Mouse (Mus musculus): ENCODE measurements at regions not wholly inside any gene's neighbourhood (a gene's known extent, or its start where the extent isn't known, plus 50 kb on each side); places are given as distances from the start of the nearest gene placed in this dataset.

- H3K27ac ChIP-seq (ENCODE audit: control insufficient read depth, low read depth, low read length) = no peak overlapping the region
- H3K79me2 ChIP-seq (ENCODE audit: control insufficient read depth, insufficient read depth, low read length, poor library complexity) = no peaks in the 10 kb centered on the region
- H3K9me3 ChIP-seq (replicated peaks; ENCODE audit: insufficient read depth, low read length) = no peaks in the 10 kb centered on the region
- TF ChIP-seq POLR2AphosphoS5 (IDR thresholded peaks at IDR 0.05; ENCODE audit: borderline replicate concordance, low read depth, low read length) (no peak), RAD21 (IDR thresholded peaks at IDR 0.05; ENCODE audit: low read depth, low read length) (peak; percentile 18), CTCF (IDR thresholded peaks at IDR 0.05 in 2 of 3, conservative IDR thresholded peaks at IDR 0.05 in 1 of 3; ENCODE audit: control insufficient read depth in 1 of 3, insufficient read depth in 1 of 3, low read depth in 2 of 3, low read length in 3 of 3, poor library complexity in 1 of 3, severe bottlenecking in 1 of 3) (peak; percentile 12 to 23 (median 22); a peak in 4 of 6 replicates)
- H3K36me3 ChIP-seq (ENCODE audit: control insufficient read depth in 1 of 2, insufficient read depth in 2 of 2, low read length in 2 of 2) = no peaks in the 10 kb centered on the region
- H3K27me3 ChIP-seq (ENCODE audit: control insufficient read depth in 1 of 2, insufficient read depth in 2 of 2, low read length in 2 of 2) = no peaks in the 10 kb centered on the region
- no peak overlapping the region for H3K9ac ChIP-seq (ENCODE audit: control insufficient read depth, low read depth, low read length, poor library complexity, severe bottlenecking)
- no peak overlapping the region for H3K4me3 ChIP-seq (ENCODE audit: control insufficient read depth in 1 of 2, insufficient read depth in 1 of 2, low read depth in 2 of 2, low read length in 2 of 2)
- no peaks in the 10 kb centered on the region for H3K4me1 ChIP-seq (ENCODE audit: control insufficient read depth in 1 of 2, insufficient read depth in 2 of 2, low read length in 2 of 2)
- DNase-seq (ENCODE audit: low read depth, low spot score) = peak; percentile 3
Observed at GRCm38 (mm10) chr6:147810710-147811109, 236.3 kb upstream of the Far2 start.

- TF ChIP-seq SIN3A (IDR thresholded peaks at IDR 0.05; ENCODE audit: low read length) = no peak
- no peak overlapping the region for H3K4me3 ChIP-seq (ENCODE audit: control insufficient read depth in 1 of 2, insufficient read depth in 1 of 2, low read depth in 2 of 2, low read length in 2 of 2)
- DNase-seq (ENCODE audit: low read depth, low spot score) = no peak
- H3K4me1 ChIP-seq (ENCODE audit: control insufficient read depth in 1 of 2, insufficient read depth in 2 of 2, low read length in 2 of 2) = no peaks in the 10 kb centered on the region
- no peaks in the 10 kb centered on the region for H3K36me3 ChIP-seq (ENCODE audit: control insufficient read depth in 1 of 2, insufficient read depth in 2 of 2, low read length in 2 of 2)
- no peaks in the 10 kb centered on the region for H3K9me3 ChIP-seq (replicated peaks; ENCODE audit: insufficient read depth, low read length)
- no peak overlapping the region for H3K9ac ChIP-seq (ENCODE audit: control insufficient read depth, low read depth, low read length, poor library complexity, severe bottlenecking)
- H3K27me3 ChIP-seq (ENCODE audit: control insufficient read depth in 1 of 2, insufficient read depth in 2 of 2, low read length in 2 of 2) = no peaks in the 10 kb centered on the region
- H3K79me2 ChIP-seq (ENCODE audit: control insufficient read depth, insufficient read depth, low read length, poor library complexity) = no peaks in the 10 kb centered on the region
- H3K27ac ChIP-seq (ENCODE audit: control insufficient read depth, low read depth, low read length) = no peak overlapping the region
Observed at GRCm38 (mm10) chr6:147816861-147817260, 230.2 kb upstream of the Far2 start.

GRCm38 (mm10) chr6:147817262-147817661 is 229.8 kb upstream of the Far2 start:
- H3K9ac ChIP-seq (ENCODE audit: control insufficient read depth, low read depth, low read length, poor library complexity, severe bottlenecking) = no peak overlapping the region
- no peak overlapping the region for H3K4me3 ChIP-seq (ENCODE audit: control insufficient read depth in 1 of 2, insufficient read depth in 1 of 2, low read depth in 2 of 2, low read length in 2 of 2)
- H3K27ac ChIP-seq (ENCODE audit: control insufficient read depth, low read depth, low read length) = no peak overlapping the region
- TF ChIP-seq MEF2A (IDR thresholded peaks at IDR 0.05; ENCODE audit: extremely low read depth, insufficient replicate concordance, low read depth, low read length, poor library complexity, severe bottlenecking) (no peak), ZC3H11A (IDR thresholded peaks at IDR 0.05; ENCODE audit: low read depth, low read length) (no peak)
- H3K79me2 ChIP-seq (ENCODE audit: control insufficient read depth, insufficient read depth, low read length, poor library complexity) = no peaks in the 10 kb centered on the region
- no peak for DNase-seq (ENCODE audit: low read depth, low spot score)
- no peaks in the 10 kb centered on the region for H3K36me3 ChIP-seq (ENCODE audit: control insufficient read depth in 1 of 2, insufficient read depth in 2 of 2, low read length in 2 of 2)
- no peaks in the 10 kb centered on the region for H3K9me3 ChIP-seq (replicated peaks; ENCODE audit: insufficient read depth, low read length)
- no peaks in the 10 kb centered on the region for H3K4me1 ChIP-seq (ENCODE audit: control insufficient read depth in 1 of 2, insufficient read depth in 2 of 2, low read length in 2 of 2)
- no peaks in the 10 kb centered on the region for H3K27me3 ChIP-seq (ENCODE audit: control insufficient read depth in 1 of 2, insufficient read depth in 2 of 2, low read length in 2 of 2)

DNA sequence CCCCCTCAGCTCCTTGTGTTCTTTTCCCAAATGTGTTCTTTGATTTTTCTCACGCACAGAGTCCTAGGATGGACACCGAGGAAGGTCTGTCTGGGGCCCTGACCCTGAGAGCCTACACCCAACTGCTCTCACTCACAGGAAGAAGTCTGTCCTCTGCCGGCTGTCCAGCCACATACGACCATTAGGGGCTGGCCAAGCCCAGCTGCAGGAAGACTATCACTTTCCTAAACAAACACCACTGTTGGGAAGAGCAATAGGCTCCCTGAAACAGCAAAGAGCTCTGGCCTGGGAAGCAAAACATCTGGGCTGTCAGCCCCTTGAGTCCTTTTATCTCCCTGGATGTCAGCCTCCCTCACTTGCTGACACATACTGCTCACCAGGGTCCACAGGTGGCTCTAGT is 224.8 kb upstream of the Far2 start:
- no peaks in the 10 kb centered on the region for H3K4me1 ChIP-seq (ENCODE audit: control insufficient read depth in 1 of 2, insufficient read depth in 2 of 2, low read length in 2 of 2)
- no peaks in the 10 kb centered on the region for H3K36me3 ChIP-seq (ENCODE audit: control insufficient read depth in 1 of 2, insufficient read depth in 2 of 2, low read length in 2 of 2)
- no peak overlapping the region for H3K9ac ChIP-seq (ENCODE audit: control insufficient read depth, low read depth, low read length, poor library complexity, severe bottlenecking)
- no peaks in the 10 kb centered on the region for H3K9me3 ChIP-seq (replicated peaks; ENCODE audit: insufficient read depth, low read length)
- H3K79me2 ChIP-seq (ENCODE audit: control insufficient read depth, insufficient read depth, low read length, poor library complexity) = no peaks in the 10 kb centered on the region
- H3K27ac ChIP-seq (ENCODE audit: control insufficient read depth, low read depth, low read length) = no peak overlapping the region
- no peak for DNase-seq (ENCODE audit: low read depth, low spot score)
- H3K27me3 ChIP-seq (ENCODE audit: control insufficient read depth in 1 of 2, insufficient read depth in 2 of 2, low read length in 2 of 2) = no peaks in the 10 kb centered on the region
- TF ChIP-seq ZKSCAN1 (IDR thresholded peaks at IDR 0.05; ENCODE audit: low read depth, low read length) (no peak), MAFK (IDR thresholded peaks at IDR 0.05; ENCODE audit: borderline replicate concordance, low read depth, low read length) (no peak), NELFE (IDR thresholded peaks at IDR 0.05; ENCODE audit: low read depth, low read length) (no peak), MAX (IDR thresholded peaks at IDR 0.05; ENCODE audit: low read length) (no peak), POLR2AphosphoS5 (IDR thresholded peaks at IDR 0.05; ENCODE audit: borderline replicate concordance, low read depth, low read length) (no peak), EP300 (IDR thresholded peaks at IDR 0.05; ENCODE audit: low read depth in 1 of 2, low read length in 2 of 2) (no peak), POLR2A (IDR thresholded peaks at IDR 0.05; ENCODE audit: control insufficient read depth in 1 of 2, insufficient read depth in 1 of 2, low read depth in 1 of 2, low read length in 2 of 2, poor library complexity in 1 of 2) (no peak), MYC (IDR thresholded peaks at IDR 0.05; ENCODE audit: low read depth, low read length) (no peak), UBTF (IDR thresholded peaks at IDR 0.05; ENCODE audit: borderline replicate concordance, insufficient read depth, low read depth, low read length) (no peak), MAZ (IDR thresholded peaks at IDR 0.05; ENCODE audit: low read depth, low read length) (no peak), SIN3A (IDR thresholded peaks at IDR 0.05; ENCODE audit: low read length) (no peak), MYB (IDR thresholded peaks at IDR 0.05; ENCODE audit: low read depth, low read length) (no peak), RCOR1 (IDR thresholded peaks at IDR 0.05; ENCODE audit: low read depth, low read length) (no peak), SMC3 (IDR thresholded peaks at IDR 0.05; ENCODE audit: low read depth, low read length) (no peak)
- no peak overlapping the region for H3K4me3 ChIP-seq (ENCODE audit: control insufficient read depth in 1 of 2, insufficient read depth in 1 of 2, low read depth in 2 of 2, low read length in 2 of 2)
